Mouse (Mus musculus) ES-E14 (cell line): Measurements from ENCODE around the gene Megf11. TPM values are rescaled to one million over a fixed set of nuclear protein-coding genes. Genes with fewer than 3 reads are reported as not detected.

Experiments used
- DNase-seq: peaks from one replicate; pipeline ENCODE4 v3.0.0-alpha.2; 2013; ENCODE audit warnings: low read depth, low spot score
- H3K27ac ChIP-seq: 2 replicates; pipeline ENCODE4 v1.5.1; 2012; ENCODE audit warnings: low read depth, mild to moderate bottlenecking, low read length, moderate library complexity, mixed read lengths; ENCODE audit not compliant: poor library complexity, insufficient read depth, severe bottlenecking
- H3K36me3 ChIP-seq: 2 replicates; pipeline ENCODE4 v1.6.1; 2012; ENCODE audit warnings: mild to moderate bottlenecking, low read length, moderate library complexity, mixed read lengths; ENCODE audit not compliant: control insufficient read depth, poor library complexity, insufficient read depth, severe bottlenecking
- H3K4me1 ChIP-seq, 2 experiments: fragments of 150-350 bp in 1 of 2; sonication (generic) in 1 of 2; 2 replicates each; pipeline ENCODE4 v1.6.1; 2012; ENCODE audit warnings: low read length in 2 of 2, mild to moderate bottlenecking in 1 of 2, mixed read lengths in 1 of 2; ENCODE audit not compliant: control insufficient read depth in 2 of 2, insufficient read depth in 2 of 2, poor library complexity in 1 of 2
- H3K4me3 ChIP-seq, 2 experiments: fragments of 150-350 bp in 1 of 2; sonication (generic) in 1 of 2; 2 replicates each; pipeline ENCODE4 v1.5.1; 2012; ENCODE audit warnings: low read length in 2 of 2, low read depth in 1 of 2, mild to moderate bottlenecking in 1 of 2, mixed read lengths in 1 of 2; ENCODE audit not compliant: insufficient read depth in 1 of 2, poor library complexity in 1 of 2, severe bottlenecking in 1 of 2
- H3K9ac ChIP-seq: 2 replicates; pipeline ENCODE4 v1.6.1; 2012; ENCODE audit warnings: low read depth, mild to moderate bottlenecking, low read length, mixed read lengths; ENCODE audit not compliant: poor library complexity, insufficient read depth, severe bottlenecking
- H3K9me3 ChIP-seq: fragments of 150-350 bp; sonication (generic); 2 replicates; pipeline ENCODE4 v1.6.1; 2012; ENCODE audit warnings: low read depth, mild to moderate bottlenecking, low read length; ENCODE audit not compliant: control insufficient read depth, insufficient read depth
- CHD2 ChIP-seq: IDR thresholded peaks from 2 replicates; pipeline ENCODE4 v1.6.1; 2014; ENCODE audit warnings: mild to moderate bottlenecking, low read depth, low read length, inconsistent platforms
- HCFC1 ChIP-seq: IDR thresholded peaks from 2 replicates; pipeline ENCODE4 v1.6.1; 2012; ENCODE audit warnings: low read length, inconsistent platforms, borderline replicate concordance; ENCODE audit not compliant: insufficient read depth
- MAFK ChIP-seq: IDR thresholded peaks from 2 replicates; pipeline ENCODE4 v1.6.1; 2014; ENCODE audit warnings: mild to moderate bottlenecking, low read depth, low read length, inconsistent platforms; ENCODE audit not compliant: insufficient read depth
- ZC3H11A ChIP-seq: IDR thresholded peaks from 2 replicates; pipeline ENCODE4 v1.6.1; 2012; ENCODE audit warnings: low read depth, mild to moderate bottlenecking, inconsistent platforms, low read length, borderline replicate concordance
- ZNF384 ChIP-seq: IDR thresholded peaks from 2 replicates; pipeline ENCODE4 v1.6.1; 2012; ENCODE audit warnings: low read depth, low read length, inconsistent platforms
- in situ Hi-C, 2 experiments: fragments of 600-800 bp; cut with MboI; formaldehyde crosslinking; loops; one replicate each; pipeline ENCODE4 v1.15.1; 2025; ENCODE audit warnings: low sequenced_read_pairs in 2 of 2, inconsistent platforms in 1 of 2; ENCODE audit not compliant: unreplicated experiment in 2 of 2
- total RNA-seq: library from RNA; depleted of rRNA; stranded (reverse); fragments of 300-350 nt; gene quantifications from 2 replicates; pipeline ENCODE4 v1.2.3, GENCODE M21; 2012

Gene Megf11
- total RNA-seq, 1 experiment, result 7.5 TPM

DNA sequence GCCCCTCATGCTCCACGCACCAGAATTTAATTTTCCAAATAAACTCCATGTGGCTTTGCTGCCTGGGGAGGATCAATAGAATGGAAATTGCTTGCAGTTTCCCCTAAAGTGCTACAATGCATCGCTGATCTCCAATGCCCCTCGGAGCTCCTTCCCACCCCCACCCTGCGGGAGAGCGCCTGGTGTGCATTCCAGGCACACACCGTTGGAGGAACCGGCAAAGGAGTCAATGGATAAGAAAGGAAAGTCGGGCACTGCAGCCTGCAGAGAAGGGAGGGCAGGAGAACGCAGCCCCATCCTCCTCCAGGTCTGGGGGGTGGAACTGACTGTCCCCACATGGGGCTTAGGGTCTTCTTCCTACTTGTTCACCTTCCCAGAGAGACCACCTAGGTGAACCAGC lies 70.5 kb downstream of the Megf11 start:
- no peak overlapping the region for H3K9ac ChIP-seq
- DNase-seq, result no peak
- H3K27ac ChIP-seq, result no peak overlapping the region; the same call in 1 of the 2 replicates

GRCm38 (mm10) chr9:64457596-64457995 lies 72.2 kb downstream of the Megf11 start:
- Histone ChIP-seq H3K27ac (no peak overlapping the region), H3K9me3 (no peaks in the 10 kb centered on the region), H3K4me3 (no peak overlapping the region), H3K4me1 (peaks cover 0 to 4% of the 10 kb centered on the region in 2 experiments; a peak in 2 of 4 replicates), H3K9ac (no peak overlapping the region), H3K36me3 (no peaks in the 10 kb centered on the region)
- no peak for DNase-seq
- TF ChIP-seq ZNF384, result no peak
- TF ChIP-seq MAFK, result no peak
- TF ChIP-seq HCFC1, result no peak
- no peak for TF ChIP-seq CHD2
- no peak for TF ChIP-seq ZC3H11A
- in situ Hi-C loops, result no loop called here

More for the DNA sequence above, 70.5 kb downstream of the Megf11 start:
- Histone ChIP-seq H3K9me3 (no peaks in the 10 kb centered on the region), H3K36me3 (no peaks in the 10 kb centered on the region), H3K4me3 (no peak overlapping the region), H3K4me1 (peaks cover 0 to 6% of the 10 kb centered on the region in 2 experiments; a peak in 2 of 4 replicates)
- in situ Hi-C loops, result no loop called here
- TF ChIP-seq MAFK (no peak), ZNF384 (no peak), ZC3H11A (no peak), CHD2 (no peak), HCFC1 (no peak)

DNA sequence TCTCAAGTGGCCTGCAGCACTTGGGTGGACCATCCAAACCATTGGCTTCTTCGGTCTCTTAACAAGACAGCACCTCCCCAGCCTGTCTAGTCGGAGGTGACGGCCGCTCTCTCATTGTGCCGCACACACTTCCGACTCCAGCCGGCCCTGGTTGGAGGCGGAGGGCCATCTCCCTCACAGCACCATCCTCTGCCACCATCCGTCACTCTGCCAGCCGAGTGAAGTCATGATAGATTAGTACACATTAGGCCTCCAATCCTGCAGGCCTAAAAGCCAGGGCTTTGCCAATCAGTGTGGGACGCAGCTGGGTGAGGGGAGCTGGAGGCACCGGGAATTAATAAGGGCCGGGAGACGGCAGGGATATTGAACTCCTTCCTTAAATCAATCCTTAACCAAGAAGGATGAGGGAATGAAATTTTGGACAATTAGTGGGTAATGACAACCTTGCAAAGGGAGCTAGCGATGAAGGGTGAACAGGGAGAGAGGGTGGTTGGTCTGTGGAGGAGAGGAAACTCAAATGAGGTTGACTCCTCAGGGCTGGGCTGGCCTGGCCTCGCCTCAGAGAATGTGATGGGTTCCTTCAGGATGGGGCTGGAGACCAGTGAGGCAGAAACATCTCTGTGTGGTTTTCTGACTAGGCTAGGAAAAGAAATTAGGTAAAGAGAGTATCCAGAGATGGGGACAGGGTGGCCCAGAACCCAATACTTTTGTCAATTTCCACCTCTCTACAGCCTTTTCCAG lies 76.3 kb downstream of the Megf11 start:
- in situ Hi-C loops, result no loop called here
- no peak overlapping the region; the same call in 1 of the 2 replicates for H3K27ac ChIP-seq
- no peak overlapping the region for H3K4me3 ChIP-seq
- H3K4me1 ChIP-seq, result peaks cover 0 to 3% of the 10 kb centered on the region in 2 experiments; a peak in 1 of 4 replicates
- TF ChIP-seq MAFK, result no peak
- no peak for TF ChIP-seq HCFC1
- TF ChIP-seq ZC3H11A, result no peak
- no peak for TF ChIP-seq ZNF384
- TF ChIP-seq CHD2, result no peak
- no peaks in the 10 kb centered on the region for H3K36me3 ChIP-seq
- no peak for DNase-seq
- H3K9ac ChIP-seq, result no peak overlapping the region
- no peaks in the 10 kb centered on the region for H3K9me3 ChIP-seq

DNA sequence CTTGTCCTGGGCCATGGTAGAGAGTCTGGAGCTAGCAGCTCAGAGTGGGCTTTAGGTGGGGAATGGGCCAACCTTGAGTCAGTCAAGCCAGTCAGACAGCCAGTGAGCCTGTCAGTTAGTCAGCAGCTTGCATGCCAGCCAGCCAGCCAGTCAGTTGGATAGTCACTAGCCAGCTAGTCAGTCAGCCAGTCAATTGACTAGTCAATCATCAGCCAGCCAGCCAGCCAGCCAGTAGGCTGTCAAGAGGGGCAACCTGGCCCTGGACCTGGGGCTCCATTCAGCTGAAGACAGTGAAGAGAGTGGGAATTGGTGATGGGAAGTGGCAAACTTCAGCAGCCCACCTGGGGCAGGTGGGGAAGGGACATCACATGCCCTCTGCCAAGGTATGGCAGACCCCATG lies 77.4 kb downstream of the Megf11 start:
- Histone ChIP-seq H3K27ac (no peak overlapping the region), H3K4me3 (no peak overlapping the region), H3K36me3 (no peaks in the 10 kb centered on the region), H3K4me1 (peaks cover 0 to 3% of the 10 kb centered on the region in 2 experiments; a peak in 1 of 4 replicates), H3K9me3 (no peaks in the 10 kb centered on the region), H3K9ac (no peak overlapping the region)
- TF ChIP-seq HCFC1 (no peak), MAFK (no peak), ZNF384 (no peak), ZC3H11A (no peak), CHD2 (no peak)
- DNase-seq, result no peak
- in situ Hi-C loops, result no loop called here
